Mouse (Mus musculus) CH12.LX (cell line): ENCODE measurements at regions not wholly inside any gene's neighbourhood (a gene's known extent, or its start where the extent isn't known, plus 50 kb on each side); places are given as distances from the start of the nearest gene placed in this dataset.

Experiments
- CTCF ChIP-seq, 2 experiments: IDR thresholded peaks in 1 of 2; conservative IDR thresholded peaks in 1 of 2; 2 replicates each; pipeline ENCODE4 v1.5.1; 2011 to 2012; ENCODE audit warnings: low read depth in 2 of 2, low read length in 2 of 2, improper control_type of control experiment in 1 of 2, inconsistent platforms in 1 of 2, mild to moderate bottlenecking in 1 of 2, moderate library complexity in 1 of 2
- EP300 ChIP-seq: IDR thresholded peaks from 2 replicates; pipeline ENCODE4 v1.6.1; 2011; ENCODE audit warnings: low read length, improper control_type of control experiment
- JUN ChIP-seq: IDR thresholded peaks from 2 replicates; pipeline ENCODE4 v1.6.1; 2011; ENCODE audit warnings: low read depth, mild to moderate bottlenecking, low read length, improper control_type of control experiment, moderate library complexity; ENCODE audit not compliant: insufficient read depth
- JUND ChIP-seq: conservative IDR thresholded peaks from 2 replicates; pipeline ENCODE4 v1.6.1; 2011; ENCODE audit warnings: low read depth, low read length, improper control_type of control experiment
- MAX ChIP-seq: IDR thresholded peaks from 2 replicates; pipeline ENCODE4 v1.6.1; 2011; ENCODE audit warnings: low read length, improper control_type of control experiment
- POLR2A ChIP-seq: IDR thresholded peaks from 2 replicates; pipeline ENCODE4 v1.6.1; 2011; ENCODE audit warnings: low read depth, mild to moderate bottlenecking, improper control_type of control experiment, low read length
- POLR2AphosphoS2 ChIP-seq: IDR thresholded peaks from 2 replicates; pipeline ENCODE4 v1.6.1; 2011; ENCODE audit warnings: low read depth, low read length, improper control_type of control experiment
- TBP ChIP-seq: conservative IDR thresholded peaks from 2 replicates; pipeline ENCODE4 v1.6.1; 2011; ENCODE audit warnings: low read depth, low read length, improper control_type of control experiment
- ZMIZ1 ChIP-seq: IDR thresholded peaks from 2 replicates; pipeline ENCODE4 v1.6.1; 2012; ENCODE audit warnings: low read depth, mild to moderate bottlenecking, inconsistent platforms, low read length, improper control_type of control experiment

GRCm38 (mm10) chr1:83896650-83897049 lies 467.3 kb downstream of the Pid1 start:
- no peak for TF ChIP-seq POLR2A
- TF ChIP-seq TBP = no peak
- no peak for TF ChIP-seq JUND
- no peak for TF ChIP-seq CTCF (conservative IDR thresholded peaks at IDR 0.05 in 1 of 2, IDR thresholded peaks at IDR 0.05 in 1 of 2; ENCODE audit: low read depth in 2 of 2, low read length in 2 of 2)
- TF ChIP-seq ZMIZ1 = no peak
- TF ChIP-seq EP300 = no peak
- TF ChIP-seq POLR2AphosphoS2 = no peak
- no peak for TF ChIP-seq MAX
- no peak for TF ChIP-seq JUN
